Mouse (Mus musculus) liver, embryonic 14.5 days (tissue): Measurements from ENCODE around the gene Ank2.

Experiments
- CTCF ChIP-seq: IDR thresholded peaks from 2 replicates; pipeline ENCODE4 v1.5.1; 2016; ENCODE audit warnings: antibody characterized with exemption, low read depth, control low read depth
- EP300 ChIP-seq: IDR thresholded peaks from 2 replicates; pipeline ENCODE4 v1.6.1; 2016; ENCODE audit warnings: antibody characterized with exemption, low read depth

DNA sequence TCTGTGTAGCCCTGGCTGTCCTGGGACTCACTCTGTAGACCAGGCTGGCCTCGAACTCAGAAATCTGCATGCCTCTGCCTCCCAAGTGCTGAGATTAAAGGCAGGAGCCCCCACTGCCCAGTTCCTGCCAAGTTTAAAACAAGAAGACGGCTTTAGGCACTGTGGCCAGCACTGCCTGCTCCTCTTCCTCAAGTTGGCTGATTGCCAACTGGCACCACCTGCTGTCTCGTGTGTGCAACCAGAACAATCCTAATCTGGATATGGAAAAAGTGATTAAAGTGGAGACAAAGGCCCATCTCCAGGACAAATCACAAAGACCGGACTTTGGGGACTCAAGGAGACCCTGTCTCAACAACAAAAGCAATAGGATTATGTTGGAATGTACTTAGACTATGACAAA, 288.6 kb downstream of the Ank2 start:
- no peak for TF ChIP-seq CTCF
- no peak for TF ChIP-seq EP300
